Mouse (Mus musculus) CH12.LX (cell line): ENCODE data around the gene Rhox8. TPM values are rescaled to one million over a fixed set of nuclear protein-coding genes. Genes with fewer than 3 reads are reported as not detected.
A peak's percentile ranks its signal among the peaks of the same experiment; 100 is the strongest.

Experiments used
- DNase-seq: peaks from one replicate; pipeline ENCODE4 v3.0.0-alpha.2; 2013; ENCODE audit errors: extremely low read depth
- H3K27ac ChIP-seq: 2 replicates; pipeline ENCODE4 v1.5.1; 2012; ENCODE audit warnings: low read depth, mild to moderate bottlenecking, control low read depth, moderate library complexity; ENCODE audit not compliant: insufficient read depth
- H3K27me3 ChIP-seq: replicated peaks from 2 replicates; pipeline ENCODE3; 2012; ENCODE audit warnings: inconsistent platforms
- H3K36me3 ChIP-seq, 2 experiments: replicated peaks in 1 of 2; 2 replicates each; pipeline versions ENCODE3 to v1.6.1; 2012; ENCODE audit warnings: inconsistent platforms in 1 of 2, low read length in 1 of 2, mild to moderate bottlenecking in 1 of 2, mixed read lengths in 1 of 2, moderate library complexity in 1 of 2; ENCODE audit not compliant: control insufficient read depth in 1 of 2, insufficient read depth in 1 of 2
- H3K4me1 ChIP-seq, 2 experiments: 2 replicates each; pipeline ENCODE4 v1.6.1; 2012; ENCODE audit warnings: inconsistent platforms in 1 of 2, moderate library complexity in 1 of 2; ENCODE audit not compliant: insufficient read depth in 2 of 2, control insufficient read depth in 1 of 2
- H3K4me2 ChIP-seq: 2 replicates; pipeline ENCODE4 v1.6.1; 2012; ENCODE audit warnings: low read depth, mild to moderate bottlenecking, control low read depth; ENCODE audit not compliant: poor library complexity, insufficient read depth, severe bottlenecking
- H3K4me3 ChIP-seq, 3 experiments: fragments of 150-350 bp in 1 of 3; sonication (generic) in 1 of 3; replicated peaks in 1 of 3; 2 replicates each; pipeline versions ENCODE3 to v1.5.1; 2011 to 2012; ENCODE audit warnings: low read depth in 2 of 3, low read length in 2 of 3, mild to moderate bottlenecking in 2 of 3, moderate library complexity in 2 of 3, control low read depth in 1 of 3, improper control_type of control experiment in 1 of 3, inconsistent platforms in 1 of 3, mixed read lengths in 1 of 3; ENCODE audit not compliant: poor library complexity in 1 of 3
- H3K79me2 ChIP-seq: replicated peaks from 2 replicates; pipeline ENCODE4 v1.6.1; 2012; ENCODE audit warnings: mild to moderate bottlenecking, moderate library complexity; ENCODE audit not compliant: control insufficient read depth, poor library complexity, insufficient read depth, severe bottlenecking; ENCODE audit errors: extremely low read depth
- H3K9ac ChIP-seq: 2 replicates; pipeline ENCODE4 v1.6.1; 2012; ENCODE audit warnings: low read depth, mild to moderate bottlenecking, control low read depth, moderate library complexity; ENCODE audit not compliant: insufficient read depth
- H3K9me3 ChIP-seq: replicated peaks from 2 replicates; pipeline ENCODE3; 2012; ENCODE audit warnings: low read length, inconsistent platforms, mixed read lengths
- CHD2 ChIP-seq: IDR thresholded peaks from 2 replicates; pipeline ENCODE4 v1.6.1; 2011; ENCODE audit warnings: low read length, improper control_type of control experiment
- CTCF ChIP-seq, 2 experiments: IDR thresholded peaks in 1 of 2; conservative IDR thresholded peaks in 1 of 2; 2 replicates each; pipeline ENCODE4 v1.5.1; 2011 to 2012; ENCODE audit warnings: low read depth in 2 of 2, low read length in 2 of 2, improper control_type of control experiment in 1 of 2, inconsistent platforms in 1 of 2, mild to moderate bottlenecking in 1 of 2, moderate library complexity in 1 of 2
- GABPA ChIP-seq: IDR thresholded peaks from 2 replicates; pipeline ENCODE4 v1.6.1; 2012; ENCODE audit warnings: low read depth, low read length, improper control_type of control experiment, inconsistent platforms; ENCODE audit not compliant: insufficient replicate concordance
- HCFC1 ChIP-seq: IDR thresholded peaks from 2 replicates; pipeline ENCODE4 v1.6.1; 2012; ENCODE audit warnings: low read depth, mild to moderate bottlenecking, inconsistent platforms, low read length, improper control_type of control experiment
- KAT2A ChIP-seq: IDR thresholded peaks from 2 replicates; pipeline ENCODE4 v1.6.1; 2012; ENCODE audit warnings: low read length, improper control_type of control experiment, inconsistent platforms; ENCODE audit not compliant: insufficient replicate concordance
- MAFK ChIP-seq: IDR thresholded peaks from 2 replicates; pipeline ENCODE4 v1.6.1; 2011; ENCODE audit warnings: low read length, improper control_type of control experiment; ENCODE audit not compliant: insufficient replicate concordance
- MAX ChIP-seq: IDR thresholded peaks from 2 replicates; pipeline ENCODE4 v1.6.1; 2011; ENCODE audit warnings: low read length, improper control_type of control experiment
- MAZ ChIP-seq: IDR thresholded peaks from 2 replicates; pipeline ENCODE4 v1.6.1; 2012; ENCODE audit warnings: low read depth, mild to moderate bottlenecking, inconsistent platforms, low read length, improper control_type of control experiment, moderate library complexity
- NRF1 ChIP-seq: IDR thresholded peaks from 2 replicates; pipeline ENCODE4 v1.6.1; 2014; ENCODE audit warnings: low read depth, mild to moderate bottlenecking, inconsistent platforms, low read length, improper control_type of control experiment, moderate library complexity
- PAX5 ChIP-seq: IDR thresholded peaks from 2 replicates; pipeline ENCODE4 v1.6.1; 2012; ENCODE audit warnings: low read length, inconsistent platforms, mixed read lengths
- POLR2A ChIP-seq: IDR thresholded peaks from 2 replicates; pipeline ENCODE4 v1.6.1; 2011; ENCODE audit warnings: low read depth, mild to moderate bottlenecking, improper control_type of control experiment, low read length
- POLR2AphosphoS2 ChIP-seq: IDR thresholded peaks from 2 replicates; pipeline ENCODE4 v1.6.1; 2011; ENCODE audit warnings: low read depth, low read length, improper control_type of control experiment
- RAD21 ChIP-seq: IDR thresholded peaks from 2 replicates; pipeline ENCODE4 v1.6.1; 2011; ENCODE audit warnings: low read depth, mild to moderate bottlenecking, low read length, improper control_type of control experiment, moderate library complexity
- SMC3 ChIP-seq: IDR thresholded peaks from 2 replicates; pipeline ENCODE4 v1.6.1; 2011; ENCODE audit warnings: low read depth, low read length, improper control_type of control experiment
- UBTF ChIP-seq: IDR thresholded peaks from 2 replicates; pipeline ENCODE4 v1.6.1; 2012; ENCODE audit warnings: low read depth, mild to moderate bottlenecking, inconsistent platforms, low read length, improper control_type of control experiment, moderate library complexity
- ZMIZ1 ChIP-seq: IDR thresholded peaks from 2 replicates; pipeline ENCODE4 v1.6.1; 2012; ENCODE audit warnings: low read depth, mild to moderate bottlenecking, inconsistent platforms, low read length, improper control_type of control experiment
- ZNF384 ChIP-seq: IDR thresholded peaks from 2 replicates; pipeline ENCODE4 v1.6.1; 2012; ENCODE audit warnings: low read depth, low read length, improper control_type of control experiment, inconsistent platforms
- dilution Hi-C: fragments of 300-500 bp; cut with MboI; formaldehyde crosslinking; loops from 2 replicates; pipeline ENCODE4 v1.14.3; 2020; ENCODE audit warnings: low sequenced_read_pairs; ENCODE audit not compliant: extremely low pct_unique_long_range_greater_than_20kb, extremely low pct_ligation_motif_present
- in situ Hi-C: fragments of 300-500 bp; cut with MboI; formaldehyde crosslinking; loops from 3 replicates; pipeline ENCODE4 v1.14.3; 2019; ENCODE audit warnings: low sequenced_read_pairs, low pct_ligation_motif_present, low pct_unique_long_range_greater_than_20kb, mixed read lengths
- polyA plus RNA-seq: library from polyadenylated mRNA; unstranded; fragments of >175 nt; gene quantifications from 2 replicates; pipeline ENCODE4 v1.2.1, GENCODE M21; 2012; ENCODE audit warnings: low read depth; ENCODE audit not compliant: insufficient read length
- total RNA-seq, 2 experiments: library from RNA; depleted of rRNA; stranded (reverse); fragments of 300-350 nt in 1 of 2; fragments of >200 nt in 1 of 2; gene quantifications; 2 replicates each; pipeline ENCODE4 v1.2.3; 2012 to 2014

The Rhox8 gene
- total RNA-seq (2012; rRNA removed) (not detected in 2 replicates), total RNA-seq (2014; rRNA removed) (not detected in 2 replicates), polyA plus RNA-seq (0.31 TPM in 1 of 2 replicates, not detected in the other)

DNA sequence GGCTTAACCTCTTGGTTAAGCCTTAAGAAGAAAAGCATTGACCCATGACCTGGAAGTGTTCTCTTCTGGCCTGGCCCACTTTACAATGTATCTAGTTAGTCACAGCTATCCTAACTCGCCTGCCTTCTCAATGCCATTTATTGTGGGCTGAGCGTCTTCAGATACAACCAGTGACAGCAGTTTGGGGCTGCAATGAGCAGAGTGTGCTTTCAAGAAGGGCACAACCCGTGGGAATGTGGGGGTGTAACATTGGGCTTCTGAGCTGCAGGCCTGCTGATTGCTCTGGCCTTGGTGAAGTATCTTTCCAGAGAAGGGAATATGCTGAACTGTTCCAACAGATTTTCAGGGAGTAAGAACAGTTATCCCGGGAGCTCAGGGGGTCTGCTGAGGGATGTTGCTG, at the start of gene Rhox8:
Gene Rhox8 (minus strand): TSS at position 101 of the 400 bp plus-strand sequence.
- Histone ChIP-seq H3K36me3 (no peaks in the 10 kb centered on the region), H3K4me1 (no peaks in the 10 kb centered on the region), H3K9me3 (no peaks in the 10 kb centered on the region), H3K4me2 (no peak within 1 kb of the TSS), H3K27me3 (no peaks in the 10 kb centered on the region), H3K4me3 (no peak within 1 kb of the TSS), H3K9ac (no peak within 1 kb of the TSS), H3K79me2 (no peaks in the 10 kb centered on the region), H3K27ac (no peak within 1 kb of the TSS)
- dilution Hi-C loops (no loop called here), in situ Hi-C loops (no loop called here)
- DNase-seq, result no peak
- no peak for TF ChIP-seq SMC3
- no peak for TF ChIP-seq NRF1
- no peak for TF ChIP-seq KAT2A
- no peak for TF ChIP-seq ZNF384
- no peak for TF ChIP-seq HCFC1
- TF ChIP-seq UBTF, result no peak
- TF ChIP-seq ZMIZ1, result no peak
- no peak for TF ChIP-seq POLR2A
- no peak for TF ChIP-seq POLR2AphosphoS2
- no peak for TF ChIP-seq MAZ
- TF ChIP-seq MAFK, result no peak
- no peak for TF ChIP-seq CHD2
- TF ChIP-seq PAX5, result no peak
- no peak for TF ChIP-seq MAX

DNA sequence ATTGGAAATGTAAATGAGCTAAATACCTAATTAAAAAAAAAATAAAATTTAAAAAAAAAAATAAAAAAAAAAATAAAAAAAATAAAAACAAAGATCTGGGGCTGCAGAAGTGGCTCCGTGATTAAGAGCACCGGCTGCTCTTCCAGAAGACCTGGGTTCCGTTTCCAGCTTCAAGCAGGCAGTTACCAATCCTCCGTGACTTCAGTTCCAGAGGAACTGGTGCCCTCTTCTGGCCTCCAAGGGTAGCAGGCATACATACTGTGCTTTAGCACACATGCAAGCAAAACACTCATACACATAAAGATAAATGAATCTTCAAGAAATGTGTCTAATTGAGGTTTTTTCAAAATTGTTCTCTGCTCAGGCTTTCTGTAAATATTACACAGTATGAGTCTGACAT, 37.6 kb upstream of the Rhox8 start:
- Histone ChIP-seq H3K4me2 (no peak overlapping the region), H3K36me3 (no peaks in the 10 kb centered on the region), H3K4me1 (no peaks in the 10 kb centered on the region), H3K27ac (no peak overlapping the region), H3K27me3 (no peaks in the 10 kb centered on the region), H3K4me3 (no peak overlapping the region), H3K9ac (no peak overlapping the region), H3K79me2 (no peaks in the 10 kb centered on the region), H3K9me3 (no peaks in the 10 kb centered on the region)
- dilution Hi-C loops (no loop called here), in situ Hi-C loops (no loop called here)
- peak; percentile 2 for DNase-seq
- no peak for TF ChIP-seq CHD2
- TF ChIP-seq RAD21, result peak; percentile 17
- TF ChIP-seq CTCF (conservative IDR thresholded peaks at IDR 0.05 in 1 of 2, IDR thresholded peaks at IDR 0.05 in 1 of 2; ENCODE audit: low read depth in 2 of 2, low read length in 2 of 2), result peak in 1 of 2 experiments; percentile 44; a peak in 2 of 4 replicates

DNA sequence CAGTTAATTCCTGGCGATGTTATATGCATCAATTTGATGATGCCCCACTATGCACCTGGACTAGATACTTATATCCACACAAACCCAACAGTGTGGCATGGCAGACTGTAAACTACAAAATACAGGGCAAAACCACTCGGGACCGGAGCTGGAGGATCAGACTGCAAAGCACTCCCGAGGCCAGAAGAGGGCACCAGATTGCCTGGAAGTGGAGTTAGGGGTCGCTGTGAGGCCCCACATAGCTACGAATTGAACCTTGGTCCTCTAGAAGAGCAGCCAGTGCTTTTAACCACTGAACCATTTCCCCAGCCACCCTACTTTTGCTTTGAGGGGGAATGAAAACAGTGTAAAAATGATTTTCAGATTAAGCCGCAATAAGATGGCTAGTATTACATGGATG, 29.8 kb upstream of the Rhox8 start:
- Histone ChIP-seq H3K4me1 (no peaks in the 10 kb centered on the region), H3K4me3 (no peak overlapping the region), H3K27ac (no peak overlapping the region), H3K36me3 (no peaks in the 10 kb centered on the region), H3K27me3 (no peaks in the 10 kb centered on the region)
- peak; percentile 12 for DNase-seq
- TF ChIP-seq GABPA (no peak), RAD21 (peak; percentile 5), SMC3 (peak; percentile 22; the same call in 1 of the 2 replicates), CTCF (conservative IDR thresholded peaks at IDR 0.05 in 1 of 2, IDR thresholded peaks at IDR 0.05 in 1 of 2; ENCODE audit: low read depth in 2 of 2, low read length in 2 of 2) (peak; percentile 8 to 64; a peak in 2 of 4 replicates)
- TF ChIP-seq, all 38 proteins: peak for 3
- H3K9ac ChIP-seq, result no peak overlapping the region
- dilution Hi-C loops, result no loop called here
- H3K4me2 ChIP-seq, result no peak overlapping the region
- no peaks in the 10 kb centered on the region for H3K9me3 ChIP-seq
- in situ Hi-C loops, result loop anchor here (10.0 kb wide), 1 partner anchor 76 kb away; no protein-coding TSS in a partner anchor
- no peaks in the 10 kb centered on the region for H3K79me2 ChIP-seq
